ENCODE assay signal across 18 mouse cellular contexts in the genomic region with DNA sequence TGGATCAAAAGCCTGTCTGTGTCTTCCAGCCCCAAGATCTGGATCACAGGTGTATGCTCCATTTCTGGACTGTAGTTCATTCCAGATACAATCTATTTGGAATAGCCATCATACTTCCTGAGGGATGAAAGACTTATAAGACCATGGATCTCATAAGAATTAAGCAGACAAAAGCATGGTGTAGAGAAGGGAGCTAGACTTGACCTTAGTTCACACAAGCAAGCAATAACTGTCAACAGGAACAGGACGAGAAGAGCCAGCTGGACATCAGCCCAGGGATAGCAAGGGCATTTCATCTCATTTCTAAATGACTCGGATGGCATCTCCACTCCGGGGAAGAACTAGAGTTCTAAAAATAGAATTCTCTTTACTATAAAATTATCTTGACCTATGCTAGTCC. TPM values are rescaled to one million over a fixed set of nuclear protein-coding genes. Genes with fewer than 3 reads are reported as not detected.
DNase-seq lines count a peak whose midpoint lies in the region; ATAC-seq and TF ChIP-seq lines count a peak whose summit lies in the region.
"Had no signal": no experiment of that assay in that cellular context is flagged by ENCODE, and none has a peak within 500 bp of the region (broad histone marks: within the 10 kb centered on the region; RNA-seq: fewer than 3 reads in every experiment).

No protein-coding gene starts in this region.

- no peaks in the 10 kb centered on the region for H3K36me3 ChIP-seq in lung, postnatal 0 days (ENCODE audit: insufficient read depth, low read length)
- H3K36me3 ChIP-seq in hindbrain, embryonic 10.5 days: no peaks in the 10 kb centered on the region

- H3K9ac ChIP-seq in lung, postnatal 0 days (replicated peaks; ENCODE audit: low read depth): no peak overlapping the region

- 48% methylated on average over 3 of the region's 3 CpGs for WGBS in lung, postnatal 0 days
- WGBS in hindbrain, embryonic 10.5 days: 77% methylated on average over 3 of the region's 3 CpGs

- H3K4me1 ChIP-seq in lung, postnatal 0 days (ENCODE audit: insufficient read depth, low read depth, low read length): no peaks in the 10 kb centered on the region
- no peaks in the 10 kb centered on the region for H3K4me1 ChIP-seq in hindbrain, embryonic 10.5 days (replicated peaks)

- DNase-seq in gastrocnemius, adult 18-20 months (ENCODE audit: low spot score): peak; percentile 73
- DNase-seq in gastrocnemius, postnatal 4 days (ENCODE audit: low spot score in 2 of 2): no peak
- peak; percentile 15 for DNase-seq in lung, postnatal 0 days (ENCODE audit: low spot score)
- no peak for DNase-seq in lung, postnatal 36 days
- peak; percentile 91 for DNase-seq in fat pad, adult 2 months (ENCODE audit: extremely low read depth, low read depth, low spot score)
- peak; percentile 29 to 32 for DNase-seq in heart, postnatal 36 days
- no peak for DNase-seq in hindbrain, embryonic 10.5 days (ENCODE audit: low spot score)
- DNase-seq: B cell, adult 2 months; layer of hippocampus, adult 9-11 months; lung, postnatal 10 days; thymus, adult 2 months had no signal

- no peak for TF ChIP-seq CTCF in lung, postnatal 0 days (IDR thresholded peaks at IDR 0.05)

- no peak for TF ChIP-seq EP300 in lung, postnatal 0 days (IDR thresholded peaks at IDR 0.05)

- intact Hi-C loops in heart, postnatal 36 days (cut with DNase I): no loop called here

- H3K4me3 ChIP-seq in lung, postnatal 0 days (ENCODE audit: low read depth, low read length): no peak overlapping the region
- H3K4me3 ChIP-seq in hindbrain, embryonic 10.5 days: no peak overlapping the region
- H3K4me3 ChIP-seq: erythroblast, embryonic 14.5 days had no signal

- H3K4me2 ChIP-seq in lung, postnatal 0 days (replicated peaks; ENCODE audit: low read depth, low read length): no peak overlapping the region

- no peak for ATAC-seq in lung, postnatal 0 days
- no peak for ATAC-seq in megakaryocyte, adult 5-6 weeks (ENCODE audit: poor library complexity, severe bottlenecking)
- ATAC-seq: hindbrain, postnatal 0 days; midbrain, embryonic 16.5 days had no signal

- no peak overlapping the region for H3K27ac ChIP-seq in lung, postnatal 0 days (ENCODE audit: low read length)
- no peak overlapping the region for H3K27ac ChIP-seq in hindbrain, embryonic 10.5 days
- H3K27ac ChIP-seq: hindbrain, postnatal 0 days had no signal

- H3K9me3 ChIP-seq in lung, postnatal 0 days (ENCODE audit: low read length): no peaks in the 10 kb centered on the region
- no peaks in the 10 kb centered on the region for H3K9me3 ChIP-seq in hindbrain, embryonic 10.5 days

- H3K27me3 ChIP-seq in lung, postnatal 0 days (replicated peaks; ENCODE audit: insufficient read depth, low read length): no peaks in the 10 kb centered on the region
- H3K27me3 ChIP-seq in hindbrain, embryonic 10.5 days (ENCODE audit: insufficient read depth, poor library complexity, severe bottlenecking): no peaks in the 10 kb centered on the region

RNA-seq across cellular contexts. Expression of gene Krtap11-1, which starts 46.3 kb away (rescaled TPM):
- total RNA-seq in gastrocnemius, adult 18-20 months (2021): not detected
- not detected for total RNA-seq in gastrocnemius, postnatal 4 days (2021)
- polyA plus RNA-seq in lung, postnatal 0 days (2015; fragmentation: Nextera tagmentation; extraction: Ambion mirVana): not detected in 2 replicates
- total RNA-seq in heart, postnatal 36 days (2021): not detected
- polyA plus RNA-seq in hindbrain, embryonic 10.5 days (2016; fragmentation: Nextera tagmentation; extraction: Ambion mirVana): not detected in 2 replicates
- not detected in 2 replicates for total RNA-seq in megakaryocyte, adult 5-6 weeks (2015)
- not detected in 2 replicates for total RNA-seq in megakaryocyte, adult 5-6 weeks (2017)
- total RNA-seq: gastrocnemius, postnatal 36 days; hindbrain, postnatal 0 days; MEL had no signal
- polyA plus RNA-seq: erythroblast, embryonic 14.5 days; hindbrain, postnatal 0 days; limb, embryonic 14.5 days; midbrain, embryonic 16.5 days; thymus, adult 2 months had no signal

Comparison
In these comparisons a context has a peak if more than half of its experiments do, and no peak if none do; other contexts are left out.
1. DNase-seq: peak in gastrocnemius, adult 18-20 months (single experiment), lung, postnatal 0 days (single experiment), fat pad, adult 2 months (single experiment) and heart, postnatal 36 days (2 of 2); none in gastrocnemius, postnatal 4 days (0 of 2), lung, postnatal 36 days (single experiment) and hindbrain, embryonic 10.5 days (single experiment).